Mouse (Mus musculus) limb, embryonic 14.5 days (tissue): ENCODE results near the gene Gm16430. TPM values are rescaled to one million over a fixed set of nuclear protein-coding genes. Genes with fewer than 3 reads are reported as not detected.
"Not testable (repeated sequence)": the region's sequence is repeated elsewhere in the genome, so short reads cannot be mapped to it uniquely, and the experiment has no call there.

Experiments
- ATAC-seq: fragments of 200-750 bp; cut with Nextera tagmentation; 2 replicates; pipeline ENCODE4 v1.8.0; 2017; ENCODE audit warnings: low read depth, moderate number of reproducible peaks, moderate TSS enrichment; ENCODE audit not compliant: low FRiP score
- DNase-seq: peaks from one replicate; pipeline ENCODE4 v3.0.0-alpha.2; 2015; ENCODE audit warnings: low spot score
- H3K27ac ChIP-seq: fragments of 300-500 bp; sonication (generic); replicated peaks from 2 replicates; pipeline ENCODE4 v1.5.1; 2014; ENCODE audit warnings: low read depth, mild to moderate bottlenecking, low read length, moderate library complexity, mixed read lengths
- H3K27me3 ChIP-seq: fragments of 300-500 bp; sonication (generic); 2 replicates; pipeline ENCODE4 v1.6.1; 2014; ENCODE audit warnings: low read length, mixed read lengths; ENCODE audit not compliant: control insufficient read depth, insufficient read depth
- H3K36me3 ChIP-seq: fragments of 300-500 bp; sonication (generic); 2 replicates; pipeline ENCODE4 v1.6.1; 2014; ENCODE audit warnings: mild to moderate bottlenecking, low read length, moderate library complexity, mixed read lengths; ENCODE audit not compliant: control insufficient read depth, insufficient read depth
- H3K4me1 ChIP-seq: fragments of 300-500 bp; sonication (generic); 2 replicates; pipeline ENCODE4 v1.6.1; 2014; ENCODE audit warnings: antibody characterized with exemption, low read length, mixed read lengths; ENCODE audit not compliant: control insufficient read depth, insufficient read depth
- H3K4me2 ChIP-seq: fragments of 300-500 bp; sonication (generic); replicated peaks from 2 replicates; pipeline ENCODE4 v1.6.1; 2014; ENCODE audit warnings: low read depth, mild to moderate bottlenecking, low read length, moderate library complexity; ENCODE audit not compliant: severe bottlenecking
- H3K4me3 ChIP-seq: fragments of 300-500 bp; sonication (generic); replicated peaks from 2 replicates; pipeline ENCODE4 v1.5.1; 2014; ENCODE audit warnings: low read length
- H3K9ac ChIP-seq: fragments of 300-500 bp; sonication (generic); 2 replicates; pipeline ENCODE4 v1.6.1; 2014; ENCODE audit warnings: mild to moderate bottlenecking, low read depth, low read length, moderate library complexity; ENCODE audit not compliant: severe bottlenecking
- H3K9me3 ChIP-seq: fragments of 300-500 bp; sonication (generic); 2 replicates; pipeline ENCODE4 v1.6.1; 2016; ENCODE audit warnings: low read length; ENCODE audit not compliant: control insufficient read depth
- WGBS: fragments of 180-500 bp; shearing (Covaris S2); extraction: QIAGEN DNeasy Blood & Tissue Kit; methylation state at CpG from one replicate; pipeline ENCODE4 v1.1.7; 2014; 5-methylcytosine and 5-hydroxymethylcytosine counted together
- polyA plus RNA-seq, 2 experiments: library from polyadenylated mRNA; depleted of rRNA in 1 of 2; stranded (reverse) in 1 of 2; unstranded in 1 of 2; fragments of >200 nt; fragmentation: Nextera tagmentation in 1 of 2; extraction: Ambion mirVana in 1 of 2; gene quantifications; 2 replicates each; pipeline versions ENCODE4 v1.2.1 to v1.2.3; 2012 to 2014

Gene Gm16430
- polyA plus RNA-seq (2012; rRNA removed) (not detected in 2 replicates), polyA plus RNA-seq (2014; fragmentation: Nextera tagmentation; extraction: Ambion mirVana) (not detected in 2 replicates)

- not testable (repeated sequence) for H3K4me3 ChIP-seq, H3K9me3 ChIP-seq, H3K27ac ChIP-seq, H3K9ac ChIP-seq, H3K36me3 ChIP-seq, ATAC-seq, H3K27me3 ChIP-seq, H3K4me2 ChIP-seq, DNase-seq, H3K4me1 ChIP-seq
- WGBS: no CpG with 5 or more reads among the region's 7 CpGs
Measured at GRCm38 (mm10) chrX:54621911-54622310, at the start of gene Gm16430. Gene Gm16430, plus strand, starts transcription at chrX:54622211.

Other genes with a start within 250 kb of the Gm16430 start
- gene Gm16405, start 91.0 kb upstream of the Gm16430 start, polyA plus RNA-seq (2012; rRNA removed): not detected in 2 replicates
- gene Gm16405, start 91.0 kb upstream of the Gm16430 start, polyA plus RNA-seq (2014; fragmentation: Nextera tagmentation; extraction: Ambion mirVana): not detected in 2 replicates